Mouse (Mus musculus): ENCODE data around the gene Noxo1. TPM values are rescaled to one million over a fixed set of nuclear protein-coding genes. Genes with fewer than 3 reads are reported as not detected.

The Noxo1 gene
- 0.33 and 0.89 TPM in 2 replicates for polyA plus RNA-seq (2012)

- TF ChIP-seq GATA1 (IDR thresholded peaks at IDR 0.05; ENCODE audit: low read length): no peak
These were observed at the start of gene Noxo1, which contains the start of gene Gfer for GRCm38 (mm10) chr17:24696011-24696697. TSS of gene Noxo1 (plus strand) at chr17:24696234. TSS of gene Gfer (minus strand) at chr17:24696156.

GRCm38 (mm10) chr17:24646381-24646780, 49.7 kb upstream of the Noxo1 start:
- TF ChIP-seq GATA1 (IDR thresholded peaks at IDR 0.05; ENCODE audit: low read length): no peak

- no peak for TF ChIP-seq GATA1 (IDR thresholded peaks at IDR 0.05; ENCODE audit: low read length)
These were observed 48.5 kb upstream of the Noxo1 start for GRCm38 (mm10) chr17:24647493-24647892.

GRCm38 (mm10) chr17:24648731-24649377, 47.2 kb upstream of the Noxo1 start:
- no peak for TF ChIP-seq GATA1 (IDR thresholded peaks at IDR 0.05; ENCODE audit: low read length)

GRCm38 (mm10) chr17:24649581-24650069, 46.4 kb upstream of the Noxo1 start:
- no peak for TF ChIP-seq GATA1 (IDR thresholded peaks at IDR 0.05; ENCODE audit: low read length)

- TF ChIP-seq GATA1 (IDR thresholded peaks at IDR 0.05; ENCODE audit: low read length): no peak
These were observed 45.9 kb upstream of the Noxo1 start, which contains the start of gene Slc9a3r2 for GRCm38 (mm10) chr17:24650070-24650616. TSS of gene Slc9a3r2 (minus strand) at chr17:24650327.

GRCm38 (mm10) chr17:24650766-24651165, 45.3 kb upstream of the Noxo1 start:
- no peak for TF ChIP-seq GATA1 (IDR thresholded peaks at IDR 0.05; ENCODE audit: low read length)

- no peak for TF ChIP-seq GATA1 (IDR thresholded peaks at IDR 0.05; ENCODE audit: low read length)
These were observed 44.2 kb upstream of the Noxo1 start for GRCm38 (mm10) chr17:24651835-24652234.

- TF ChIP-seq GATA1 (IDR thresholded peaks at IDR 0.05; ENCODE audit: low read length): no peak
These were observed 41.9 kb upstream of the Noxo1 start for GRCm38 (mm10) chr17:24653967-24654710.

- TF ChIP-seq GATA1 (IDR thresholded peaks at IDR 0.05; ENCODE audit: low read length): no peak
These were observed 41.1 kb upstream of the Noxo1 start for GRCm38 (mm10) chr17:24654969-24655368.

GRCm38 (mm10) chr17:24658017-24658758, 37.8 kb upstream of the Noxo1 start, which contains the start of gene Npw:
TSS of gene Npw (minus strand) at chr17:24658457.
- TF ChIP-seq GATA1 (IDR thresholded peaks at IDR 0.05; ENCODE audit: low read length): no peak

GRCm38 (mm10) chr17:24667416-24667815, 28.6 kb upstream of the Noxo1 start:
- TF ChIP-seq GATA1 (IDR thresholded peaks at IDR 0.05; ENCODE audit: low read length): no peak

- TF ChIP-seq GATA1 (IDR thresholded peaks at IDR 0.05; ENCODE audit: low read length): no peak
These were observed 26.3 kb upstream of the Noxo1 start, which contains the start of gene Zfp598 for GRCm38 (mm10) chr17:24669545-24670245. TSS of gene Zfp598 (plus strand) at chr17:24669687.

GRCm38 (mm10) chr17:24670246-24670844, 25.7 kb upstream of the Noxo1 start:
- TF ChIP-seq GATA1 (IDR thresholded peaks at IDR 0.05; ENCODE audit: low read length): no peak

All from G1E-ER4 (cell line).